Mouse (Mus musculus) megakaryocyte-erythroid progenitor cell, adult 5-6 weeks (primary cell): ENCODE measurements around the gene Cfap58. TPM values are rescaled to one million over a fixed set of nuclear protein-coding genes. Genes with fewer than 3 reads are reported as not detected.

Experiments
- ATAC-seq: replicated peaks from 2 replicates; pipeline ENCODE4 v1.8.0; 2016; ENCODE audit warnings: mild to moderate bottlenecking, inconsistent platforms; ENCODE audit not compliant: severe bottlenecking, poor library complexity, low FRiP score, low TSS enrichment
- total RNA-seq, 2 experiments: library from RNA; stranded (forward) in 1 of 2; stranded (reverse) in 1 of 2; fragments of 200-1000, 215-1000 nt in 1 of 2; fragments of >200 nt in 1 of 2; fragmentation: Nextera tagmentation in 1 of 2; gene quantifications; 2 replicates each; pipeline ENCODE4 v1.2.3; 2014 to 2017

Cfap58 gene
- total RNA-seq (2014; fragmentation: Nextera tagmentation) (not detected in 2 replicates), total RNA-seq (2017) (not detected in 2 replicates)

GRCm38 (mm10) chr19:47937443-47938406, at the start of gene Cfap58:
TSS of gene Cfap58 (plus strand) at chr19:47937675.
- peak; percentile 88 for ATAC-seq

DNA sequence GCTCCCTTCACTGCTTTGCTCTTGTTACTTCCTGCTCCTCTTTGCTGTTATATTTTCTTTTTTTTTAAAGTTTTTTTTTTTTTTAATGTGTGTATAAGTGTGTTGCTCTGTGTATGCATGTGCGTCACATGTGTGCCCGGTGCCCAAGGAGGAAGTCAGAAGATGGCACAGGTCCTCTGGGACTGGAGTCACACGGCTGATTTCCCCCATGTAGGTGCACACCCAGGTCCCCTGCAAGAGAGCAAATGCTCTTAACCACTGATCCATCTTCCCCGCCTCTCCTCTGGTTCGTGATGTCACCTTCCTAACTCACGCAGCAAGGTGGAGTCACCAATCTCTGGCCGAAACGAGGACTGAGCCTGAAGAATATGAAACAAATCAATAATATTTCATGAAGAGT, 49.4 kb upstream of the Cfap58 start:
- ATAC-seq, result no peak

DNA sequence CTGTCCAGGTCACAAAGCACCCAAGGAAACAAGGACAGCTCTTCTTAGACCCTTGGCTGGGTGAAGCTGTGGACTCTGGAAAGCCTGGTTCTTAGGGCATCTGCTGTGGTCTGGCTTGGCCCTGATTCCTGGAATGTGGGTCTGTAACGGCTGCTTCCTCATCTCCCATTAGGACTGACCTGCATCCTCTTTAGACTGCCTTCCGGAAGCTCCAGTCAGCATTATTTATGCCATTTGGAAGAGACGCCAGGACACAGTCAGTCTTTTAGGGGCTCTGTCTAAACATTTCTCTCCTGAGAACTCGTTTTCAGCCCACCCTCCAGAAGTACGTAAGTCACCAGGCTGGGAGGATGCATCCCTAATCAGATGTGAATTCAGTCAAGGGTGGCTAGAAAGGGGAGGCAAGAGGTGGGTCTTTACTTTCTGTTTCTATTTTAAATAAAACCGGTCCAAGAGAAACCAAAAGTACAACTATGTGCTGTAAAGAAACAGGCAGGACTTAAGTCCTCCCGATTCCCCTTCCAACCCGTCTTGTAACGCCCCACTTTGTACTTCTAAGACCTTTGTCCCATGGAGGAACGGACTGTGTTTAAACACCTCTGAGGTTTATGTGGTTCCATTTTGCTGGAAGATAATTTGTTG, 46.9 kb upstream of the Cfap58 start:
- no peak; the same call in 1 of the 2 replicates for ATAC-seq

- ATAC-seq, result no peak
These were observed 45.7 kb upstream of the Cfap58 start for GRCm38 (mm10) chr19:47891562-47892312.

DNA sequence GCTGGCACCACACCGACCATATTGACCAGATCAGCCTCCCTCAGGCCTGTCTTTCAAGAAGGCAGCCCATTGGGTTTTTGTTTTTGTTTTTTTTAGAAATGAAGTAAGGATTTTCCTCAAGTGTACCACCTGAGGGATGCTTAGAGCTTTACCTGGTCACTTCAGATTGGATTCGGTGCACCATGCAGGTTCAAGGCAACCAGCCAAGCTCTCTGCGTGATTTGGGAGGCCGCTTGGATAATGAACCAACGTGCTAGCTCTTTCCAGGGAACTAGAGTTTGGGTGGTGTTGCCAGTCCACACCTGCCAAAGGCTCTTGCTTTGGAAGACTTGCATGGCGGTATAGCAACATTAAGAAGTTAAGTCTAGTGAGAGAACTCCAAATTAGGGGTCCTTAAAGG, 44.4 kb upstream of the Cfap58 start:
- no peak for ATAC-seq

GRCm38 (mm10) chr19:47898472-47899079, 38.9 kb upstream of the Cfap58 start:
- ATAC-seq, result peak; percentile 90

- peak; percentile 42; the same call in 1 of the 2 replicates for ATAC-seq
These were observed 37.5 kb upstream of the Cfap58 start for GRCm38 (mm10) chr19:47900012-47900411.

- ATAC-seq, result no peak
These were observed 36.9 kb upstream of the Cfap58 start for GRCm38 (mm10) chr19:47900558-47900957.

DNA sequence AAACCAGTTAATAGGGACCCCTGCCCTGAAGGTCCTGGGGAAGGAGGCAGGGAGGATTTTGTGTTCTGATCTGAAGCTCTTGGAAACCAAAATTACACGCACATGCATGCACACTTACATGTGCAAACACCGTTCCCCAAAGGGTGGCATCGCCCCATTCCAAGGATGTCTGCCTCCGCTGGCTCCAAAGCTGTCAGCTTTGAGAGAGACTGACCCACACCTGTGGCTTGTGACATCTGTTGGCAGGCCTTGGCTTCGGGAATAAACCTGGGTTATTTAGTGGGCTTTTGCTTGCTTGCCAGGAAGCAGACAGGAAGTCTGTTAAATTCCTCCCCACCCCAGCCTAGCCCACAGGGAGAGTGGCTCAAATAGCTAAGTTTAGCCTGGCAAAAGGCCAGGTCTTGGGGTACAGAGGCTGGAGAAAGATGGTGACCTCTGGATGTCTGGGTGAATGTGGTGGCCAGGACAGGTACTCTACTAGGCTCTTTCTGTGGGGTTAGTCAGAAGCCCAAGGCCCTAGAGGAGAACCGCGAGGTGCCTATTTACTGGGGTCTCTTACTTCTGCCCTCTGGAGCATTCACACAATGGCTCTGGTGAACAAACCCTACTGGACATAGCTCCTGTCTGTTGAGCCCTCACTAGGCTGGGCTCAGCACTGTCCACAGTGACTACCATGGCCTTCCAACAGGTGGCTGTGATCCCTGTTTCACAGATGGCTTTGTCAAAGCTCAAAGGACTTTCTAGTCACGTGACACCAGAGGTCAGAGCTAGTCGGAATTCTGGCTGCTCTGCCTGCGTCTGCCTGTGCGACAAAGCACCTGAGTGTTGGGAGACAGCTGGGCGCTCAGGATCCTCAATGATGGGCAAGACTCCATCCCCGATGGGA, 34.9 kb upstream of the Cfap58 start:
- ATAC-seq, result no peak

- ATAC-seq, result no peak
These were observed 33.8 kb upstream of the Cfap58 start for GRCm38 (mm10) chr19:47903679-47904078.

DNA sequence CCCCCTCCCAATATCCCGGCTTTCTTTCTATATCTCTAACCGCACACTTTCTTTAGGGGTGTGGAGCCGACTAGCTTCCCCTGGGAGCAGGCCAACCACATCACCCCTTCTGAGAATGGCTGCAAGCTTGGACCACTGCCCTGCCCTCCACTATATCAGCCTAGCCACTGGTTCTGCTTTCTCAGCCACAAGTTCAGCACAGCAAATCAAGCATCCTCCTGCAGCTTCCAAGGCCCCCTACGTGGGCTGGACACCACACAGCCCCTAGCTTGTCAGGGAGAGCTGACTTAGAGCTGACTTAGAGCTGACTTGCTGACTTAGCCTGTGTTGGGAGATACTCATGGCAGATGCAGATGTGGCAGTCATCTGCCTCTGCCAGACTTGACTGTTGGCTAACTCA, 32.4 kb upstream of the Cfap58 start:
- no peak for ATAC-seq

GRCm38 (mm10) chr19:47905603-47906002, 31.9 kb upstream of the Cfap58 start:
- no peak for ATAC-seq

DNA sequence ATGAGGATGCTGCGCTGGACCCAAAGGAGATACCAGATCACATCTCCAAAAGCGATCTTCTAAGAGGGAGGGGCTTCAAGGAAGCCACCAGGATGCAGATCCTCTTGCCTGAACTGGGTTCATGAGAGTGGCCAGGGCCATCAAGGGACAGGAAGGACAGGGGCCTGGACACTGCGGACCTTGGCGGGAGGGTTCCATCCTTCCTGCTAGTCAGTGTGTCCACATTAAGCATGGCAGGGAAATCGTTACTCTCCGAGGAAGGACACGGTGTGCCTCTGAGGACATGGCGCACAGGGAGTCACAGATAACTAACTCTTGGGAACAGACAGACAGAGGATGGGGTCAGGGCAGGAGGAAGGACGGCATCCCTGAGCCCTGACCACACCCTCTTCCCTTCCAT, 29.9 kb upstream of the Cfap58 start:
- ATAC-seq, result no peak

DNA sequence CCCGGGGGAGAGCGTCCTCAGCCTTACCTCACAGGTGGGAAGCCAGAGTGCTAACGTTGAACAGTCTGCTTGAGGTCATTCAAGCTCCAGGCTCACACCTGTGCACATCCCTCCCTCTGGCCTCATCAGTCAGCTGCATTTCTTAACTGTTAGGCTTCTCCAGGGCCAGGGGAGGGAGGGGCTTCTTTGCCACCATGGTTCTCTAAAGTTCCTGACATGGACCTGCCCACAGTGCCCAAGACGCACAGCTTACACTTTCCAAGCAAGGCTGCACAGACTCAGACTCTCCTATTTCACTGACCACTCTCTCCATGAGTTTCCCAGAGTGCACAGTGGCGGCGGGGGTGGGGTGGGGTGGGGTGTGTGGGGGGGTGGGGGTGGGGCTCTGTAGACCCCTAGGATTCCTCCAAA, 28.5 kb upstream of the Cfap58 start:
- no peak for ATAC-seq

- 0 out of 2 replicates have a peak, but pooled peaks have one; percentile 12 for ATAC-seq
These were observed 27.9 kb upstream of the Cfap58 start for GRCm38 (mm10) chr19:47909387-47910116.

DNA sequence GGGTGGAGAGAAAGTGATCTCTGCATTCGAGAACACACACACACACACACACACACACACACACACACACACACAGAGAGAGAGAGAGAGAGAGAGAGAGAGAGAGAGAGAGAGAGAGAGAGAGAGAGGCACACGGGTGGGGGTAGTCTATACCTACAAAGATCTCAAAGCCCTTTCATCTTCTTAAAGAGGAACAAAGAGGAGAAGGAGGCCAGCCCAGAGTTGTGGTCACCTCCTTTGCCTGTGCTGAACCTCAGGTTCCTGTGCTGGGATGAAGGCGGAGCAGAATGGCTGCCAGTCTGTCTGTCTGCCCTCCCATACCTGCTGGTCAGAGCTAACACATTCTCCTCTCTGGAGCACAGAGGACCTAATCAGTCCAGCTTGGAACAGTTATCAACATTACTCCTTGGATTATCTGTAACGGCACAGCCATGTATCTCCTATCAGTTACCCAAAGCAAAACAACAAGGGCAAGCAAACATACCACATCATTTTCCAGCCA, 27.3 kb upstream of the Cfap58 start:
- peak; percentile 47 for ATAC-seq

- no peak for ATAC-seq
These were observed 26.7 kb upstream of the Cfap58 start for GRCm38 (mm10) chr19:47910751-47911150.

GRCm38 (mm10) chr19:47913344-47913743, 24.1 kb upstream of the Cfap58 start:
- no peak for ATAC-seq
